Mouse (Mus musculus): ENCODE measurements at regions not wholly inside any gene's neighbourhood (a gene's known extent, or its start where the extent isn't known, plus 50 kb on each side); places are given as distances from the start of the nearest gene placed in this dataset.

DNA sequence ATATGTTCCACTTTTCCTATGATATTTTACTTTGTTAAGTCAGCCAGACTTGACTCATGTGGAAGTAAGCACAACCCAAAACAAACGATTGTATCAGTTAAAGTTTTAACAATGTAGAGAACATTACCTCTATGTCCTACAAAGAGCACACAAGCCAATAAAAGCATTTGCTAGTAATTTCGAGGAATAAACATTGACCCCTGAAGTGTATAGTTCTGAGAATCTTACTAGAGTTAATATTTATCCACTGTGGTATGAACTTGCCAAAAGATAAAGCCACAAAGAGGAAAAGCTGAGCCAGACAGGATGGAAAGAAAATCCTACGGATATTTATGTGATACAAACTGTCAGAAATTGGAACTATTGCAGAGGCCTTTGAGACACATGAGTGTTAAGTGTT lies 161.5 kb upstream of the Mbnl1 start:
- no peak for DNase-seq (ENCODE audit: low spot score)

DNA sequence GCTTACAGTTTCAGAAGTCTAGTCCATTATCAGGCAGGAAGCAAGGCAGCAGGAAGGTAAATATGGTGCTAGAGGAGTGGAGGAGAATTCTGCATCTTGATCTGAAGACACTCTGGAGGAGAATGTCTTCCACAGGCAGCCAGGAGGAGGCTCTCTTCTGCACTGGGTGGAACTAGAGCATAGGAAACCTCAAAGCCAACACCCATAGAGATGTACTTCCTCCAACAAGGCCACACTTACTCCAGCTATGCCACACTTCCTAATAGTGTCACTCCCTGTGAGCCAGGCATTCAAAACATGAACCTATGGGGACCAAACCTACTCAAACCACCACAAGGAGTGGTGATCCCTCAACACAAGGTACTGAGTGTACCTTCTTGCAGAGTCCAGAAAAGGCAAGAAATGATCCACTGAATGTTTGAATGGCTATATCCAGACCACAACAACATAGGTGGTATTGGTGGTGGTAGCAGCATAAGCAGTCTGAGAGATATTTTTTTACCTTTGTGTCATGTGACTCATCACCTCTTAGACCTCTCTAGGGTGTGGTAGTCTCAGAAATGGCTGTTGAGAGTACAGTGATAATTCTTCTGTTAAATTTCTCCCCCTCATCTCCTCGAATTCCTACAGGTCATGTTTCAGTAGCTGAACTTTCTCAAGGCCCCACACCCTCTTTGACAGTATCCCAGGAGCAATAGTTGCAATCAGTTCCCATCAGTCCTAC lies 152.3 kb upstream of the Mbnl1 start:
- no peak for DNase-seq (ENCODE audit: low spot score)

DNA sequence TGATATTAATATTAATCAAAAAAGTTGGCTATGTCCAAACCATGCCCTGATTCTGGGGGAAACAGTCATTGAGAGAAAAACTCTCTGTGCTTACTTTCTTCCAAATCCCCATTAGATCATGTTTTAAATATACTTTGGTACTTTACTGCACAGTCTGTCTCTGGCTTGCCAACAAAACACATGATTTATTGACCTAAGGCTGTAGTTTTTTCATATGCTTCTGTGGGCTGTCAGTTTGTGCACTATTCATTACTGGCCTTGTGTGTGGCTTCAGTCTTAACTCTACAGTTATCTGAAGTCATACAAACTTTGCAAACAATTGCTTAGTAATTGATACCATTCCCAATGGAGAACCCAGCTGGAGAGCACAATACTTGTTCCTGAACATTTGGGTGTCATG lies 149.1 kb upstream of the Mbnl1 start:
- DNase-seq (ENCODE audit: low spot score), result no peak

DNA sequence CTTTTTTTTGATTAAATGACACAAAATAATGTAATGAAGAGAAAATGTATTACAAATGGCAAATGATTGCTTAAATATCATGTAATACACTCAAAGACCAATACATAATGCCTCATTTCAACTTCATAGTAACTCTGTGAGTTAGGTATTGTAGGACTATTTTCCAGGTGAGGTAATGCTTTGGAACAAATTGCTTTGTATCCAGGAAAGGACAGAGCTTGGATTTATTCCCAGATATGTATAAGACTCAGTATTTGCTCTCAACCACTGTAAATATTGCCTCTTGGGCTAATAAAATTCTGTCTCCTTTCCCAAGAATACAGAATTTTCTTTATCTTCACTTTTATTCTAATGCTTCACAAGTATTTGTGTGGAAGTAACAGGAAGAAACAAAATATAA lies 148.2 kb upstream of the Mbnl1 start:
- no peak for DNase-seq (ENCODE audit: low spot score)

DNA sequence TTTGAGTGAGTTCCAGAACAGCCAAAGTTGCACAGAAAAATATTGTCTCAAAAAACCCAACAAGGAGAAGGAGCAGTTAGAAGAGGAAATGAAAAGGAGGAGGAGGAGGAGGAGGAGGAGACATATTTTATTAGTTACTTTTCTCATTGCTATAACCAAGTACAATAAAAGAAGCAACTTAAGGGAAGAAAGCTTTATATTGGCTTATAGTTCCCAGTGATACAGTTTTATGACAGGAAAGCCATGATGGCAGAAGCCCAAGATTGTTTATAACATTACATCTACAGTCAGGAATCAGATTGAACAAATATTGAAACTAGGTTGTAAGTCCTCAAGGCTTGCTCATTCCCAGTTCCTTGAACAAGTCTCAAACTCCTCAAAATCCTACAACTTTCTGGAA lies 147.7 kb upstream of the Mbnl1 start:
- no peak for DNase-seq (ENCODE audit: low spot score)

DNA sequence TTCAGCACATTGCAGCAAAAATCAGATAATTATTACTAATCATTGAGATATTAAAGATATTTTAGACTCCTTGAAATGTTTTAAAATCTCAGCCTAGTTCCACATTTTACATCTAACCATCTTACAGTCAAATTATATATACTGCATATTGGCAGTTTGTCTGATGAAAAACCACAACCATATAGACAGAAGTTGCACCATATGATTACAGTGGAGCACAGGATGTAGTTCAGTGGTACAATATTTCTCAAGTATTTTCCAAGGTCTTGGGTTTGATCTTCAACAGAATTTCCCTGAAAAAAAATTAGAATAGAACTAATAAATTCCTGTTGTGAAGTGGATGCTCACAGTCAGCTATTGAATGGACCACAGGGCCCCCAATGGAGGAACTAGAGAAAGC lies 140.2 kb upstream of the Mbnl1 start:
- DNase-seq (ENCODE audit: low spot score), result no peak

DNA sequence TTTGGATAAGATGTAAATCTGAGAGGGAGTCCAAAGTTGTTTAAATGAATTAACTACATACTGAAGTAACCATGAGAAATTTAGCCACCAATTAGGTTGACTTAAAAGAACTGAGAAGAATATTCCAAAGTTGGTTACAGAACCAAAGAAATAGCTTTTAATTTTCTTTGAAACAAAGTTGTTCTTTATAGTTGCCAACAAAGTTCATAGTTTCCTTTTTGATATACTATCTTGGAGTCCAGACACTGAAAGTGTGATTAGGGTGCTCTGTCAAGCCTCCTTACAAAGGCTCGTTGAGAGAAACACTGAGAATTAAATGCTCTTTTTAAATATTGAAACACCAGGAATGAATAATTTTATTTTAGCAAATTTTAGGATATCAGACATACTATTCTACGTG lies 139.0 kb upstream of the Mbnl1 start:
- DNase-seq (ENCODE audit: low spot score), result no peak

DNA sequence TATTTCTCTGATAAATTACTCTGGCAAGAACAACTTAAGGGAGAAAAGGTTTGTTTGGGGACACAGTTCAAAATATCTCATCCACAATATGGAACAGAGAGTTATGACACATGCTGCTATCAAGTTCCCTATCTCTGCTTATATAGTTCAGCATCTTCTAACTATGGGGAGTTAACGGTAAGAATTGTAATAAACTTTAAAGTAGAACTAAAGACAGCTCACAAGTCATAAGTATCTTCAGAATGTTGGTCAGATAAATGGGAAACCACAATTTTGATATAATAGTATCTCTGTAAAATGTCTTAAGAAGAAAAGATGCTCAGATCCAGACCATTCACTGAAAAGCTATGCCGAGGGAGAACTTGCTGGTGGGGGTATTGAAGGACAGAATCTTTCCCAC lies 138.5 kb upstream of the Mbnl1 start:
- DNase-seq (ENCODE audit: low spot score), result no peak

DNA sequence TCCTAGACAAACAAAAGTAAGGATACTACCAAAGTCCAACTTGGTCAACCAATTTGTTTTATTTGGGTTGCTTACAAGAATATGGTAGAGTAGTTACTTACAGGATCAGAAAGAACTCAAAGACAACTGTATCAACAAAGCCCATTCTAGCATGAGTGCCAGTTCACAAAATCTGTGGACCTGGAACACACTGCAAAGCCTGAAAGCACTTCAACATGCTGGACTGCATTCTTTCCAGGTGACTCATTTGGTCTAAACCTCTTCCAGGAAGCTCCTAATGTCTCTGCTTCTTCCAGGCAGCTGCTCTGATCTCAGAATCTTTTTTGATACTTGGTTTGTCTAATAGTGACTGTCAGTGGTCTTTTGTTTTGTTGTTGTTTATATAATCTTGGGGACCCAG lies 126.2 kb upstream of the Mbnl1 start:
- no peak for DNase-seq (ENCODE audit: low spot score)

DNA sequence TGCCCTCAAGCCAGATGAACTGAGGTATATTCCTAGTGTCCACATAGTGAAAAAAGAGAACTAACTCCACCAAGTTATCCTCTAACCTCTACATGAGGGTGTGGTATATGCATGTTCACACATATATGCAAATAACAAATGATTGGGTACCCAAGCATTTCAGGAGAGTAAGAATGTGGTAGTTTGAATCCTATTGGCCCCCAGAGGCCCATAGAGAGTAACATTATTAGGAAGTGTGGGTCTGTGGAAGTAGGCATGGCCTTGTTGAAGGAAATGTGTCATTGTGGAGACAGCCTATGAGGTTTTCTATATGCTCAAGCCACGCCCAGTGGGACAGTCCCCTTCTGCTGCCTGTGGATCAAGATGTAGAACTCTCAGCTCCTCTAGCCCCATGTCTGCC lies 125.6 kb upstream of the Mbnl1 start:
- DNase-seq (ENCODE audit: low spot score), result no peak

DNA sequence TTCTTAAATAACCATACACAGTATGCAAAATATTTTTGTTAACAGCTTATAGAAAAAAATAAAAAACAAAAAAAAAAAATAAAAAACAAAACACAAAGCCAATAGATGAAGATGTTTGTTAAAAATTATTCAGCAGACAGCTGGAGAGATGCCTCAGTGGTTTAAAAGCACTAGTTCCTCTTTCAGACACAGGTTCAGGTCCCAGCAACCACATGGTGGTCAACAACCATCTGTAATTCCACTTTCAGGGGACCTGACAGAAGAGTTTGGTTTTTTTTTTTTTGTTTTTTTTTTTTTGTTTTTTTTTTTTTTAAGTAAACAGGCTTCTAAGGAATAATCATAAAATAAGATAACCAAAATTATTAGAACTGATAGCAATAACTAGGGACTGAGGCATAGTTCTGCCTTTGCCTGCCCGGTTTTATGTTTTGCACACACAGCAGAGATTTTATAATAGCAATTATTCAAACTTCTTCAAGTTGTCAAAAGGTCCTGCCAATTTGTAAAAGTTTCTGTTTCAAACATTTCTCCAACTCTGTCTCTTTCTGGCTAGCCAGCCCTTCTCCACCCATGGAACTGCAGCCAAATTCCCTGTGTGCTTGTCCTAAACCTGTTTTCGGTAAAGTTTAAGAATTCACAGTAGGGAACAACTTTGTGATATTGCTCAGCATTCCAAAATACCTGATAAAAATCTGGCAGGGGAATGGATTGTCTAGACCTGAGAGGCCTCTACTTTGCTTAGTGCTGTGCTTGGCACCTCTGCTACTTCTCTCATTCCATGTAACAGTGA lies 101.3 kb upstream of the Mbnl1 start:
- DNase-seq (ENCODE audit: low spot score), result no peak

DNA sequence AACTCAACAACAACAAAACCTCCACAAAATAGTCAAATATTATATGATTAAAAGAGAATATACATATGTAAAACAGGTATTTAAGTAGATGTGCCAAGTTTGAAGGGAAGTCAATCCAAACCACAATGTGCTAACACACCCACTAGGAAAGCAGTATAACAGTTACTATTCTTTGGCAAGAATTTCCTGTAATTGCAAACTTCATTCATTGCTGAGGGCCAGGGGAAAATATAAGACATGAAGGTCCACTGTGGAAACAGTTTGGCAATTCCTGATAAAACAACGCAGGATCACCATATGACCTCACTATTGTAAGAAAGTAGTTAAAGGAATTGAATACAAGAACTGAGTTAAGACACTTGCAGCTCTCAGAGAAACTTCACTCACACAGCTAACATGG lies 99.0 kb upstream of the Mbnl1 start:
- DNase-seq (ENCODE audit: low spot score), result no peak

DNA sequence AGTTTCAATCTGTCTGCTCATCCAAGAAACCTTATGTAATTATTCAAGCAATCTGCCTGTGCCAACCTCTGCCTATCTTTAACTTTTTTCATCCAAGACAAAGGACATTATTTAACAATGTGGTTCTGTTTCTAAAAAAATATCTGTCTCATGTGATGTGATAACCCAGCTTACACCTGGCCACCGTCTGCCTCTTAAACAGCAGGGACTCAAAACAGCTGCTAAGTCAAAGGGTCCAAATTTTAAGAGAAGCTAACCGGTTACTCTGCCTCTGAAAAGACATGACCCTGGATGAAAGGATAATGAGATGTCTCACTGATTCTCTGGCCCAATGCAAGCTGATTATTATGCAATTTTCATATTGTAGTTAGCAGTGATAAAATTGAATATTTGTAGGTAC lies 84.0 kb upstream of the Mbnl1 start:
- DNase-seq (ENCODE audit: low spot score), result no peak

DNA sequence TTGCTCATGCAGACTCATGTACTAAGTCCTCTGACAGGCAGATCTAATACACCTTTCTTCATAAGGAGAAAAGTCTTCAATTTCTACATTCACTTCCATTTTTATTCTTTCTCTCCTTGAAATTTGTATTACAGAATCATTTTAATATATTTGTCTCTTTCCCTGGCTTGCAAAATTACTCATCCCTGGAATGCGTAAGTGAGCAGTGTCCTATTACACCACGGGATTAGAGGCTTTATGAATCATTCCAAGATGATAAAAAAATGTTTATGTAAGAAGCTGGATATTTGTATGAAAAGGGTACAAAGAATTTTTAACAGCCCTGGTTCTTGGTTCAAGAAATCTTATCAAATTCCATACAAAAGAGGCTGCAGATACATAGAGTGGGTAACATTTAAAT lies 83.6 kb upstream of the Mbnl1 start:
- no peak for DNase-seq (ENCODE audit: low spot score)

DNA sequence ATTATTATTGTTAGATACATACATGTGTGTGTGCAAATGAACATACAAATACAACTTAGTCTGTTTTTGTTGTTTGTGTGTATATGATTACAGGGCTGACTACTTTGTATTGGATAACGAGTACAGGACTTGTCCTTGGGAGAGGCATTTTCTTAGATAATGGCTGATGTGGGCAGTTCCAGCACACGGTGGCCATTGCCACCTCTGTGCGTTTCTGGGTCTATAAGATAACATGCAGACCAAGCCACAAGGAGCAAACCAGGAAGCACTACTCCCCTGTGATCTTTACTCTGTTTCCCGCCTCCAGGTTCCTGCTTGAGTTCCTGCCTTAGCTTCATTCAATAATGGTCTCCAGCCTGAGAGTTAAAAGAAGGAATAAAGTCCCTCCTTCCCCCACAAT lies 77.3 kb upstream of the Mbnl1 start:
- DNase-seq (ENCODE audit: low spot score), result no peak

DNA sequence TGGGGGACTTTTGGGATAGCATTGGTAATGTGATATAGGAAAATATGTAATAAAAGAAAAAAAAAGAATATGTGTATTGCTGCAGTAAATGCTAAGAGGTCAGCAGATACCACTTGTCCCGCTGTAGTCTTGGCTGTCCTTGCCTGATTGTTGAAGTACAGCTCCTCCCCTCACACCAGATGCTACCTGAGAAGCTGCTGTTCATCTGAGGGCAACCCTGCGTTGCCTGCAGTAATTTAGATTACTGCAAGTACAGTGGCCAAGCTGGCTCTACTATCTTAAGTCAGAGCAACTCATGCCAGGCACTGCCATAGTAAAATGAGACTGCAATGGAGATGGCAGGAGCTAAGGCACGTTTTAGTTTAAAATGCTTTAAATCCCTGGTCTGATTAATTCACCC lies 75.7 kb upstream of the Mbnl1 start:
- no peak for DNase-seq (ENCODE audit: low spot score)

DNA sequence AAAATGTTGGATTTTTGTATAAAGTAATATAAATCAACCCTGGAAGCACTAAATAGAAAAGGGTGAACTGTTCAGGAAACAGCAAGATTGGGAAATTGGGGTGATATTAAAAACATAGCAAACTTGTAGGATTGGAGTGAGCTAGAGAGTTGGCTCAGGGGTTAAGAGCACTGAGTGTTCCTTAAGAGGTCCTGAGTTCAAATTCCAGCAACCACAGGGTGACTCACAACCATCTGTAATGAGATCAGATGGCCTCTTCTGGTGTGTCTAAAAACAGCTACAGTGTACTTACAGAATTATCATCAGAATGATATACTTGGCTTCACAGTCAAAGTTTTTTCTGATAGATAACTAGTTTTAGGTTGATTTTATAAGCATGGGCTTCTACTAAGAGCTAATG lies 73.8 kb upstream of the Mbnl1 start:
- no peak for DNase-seq (ENCODE audit: low spot score)

DNA sequence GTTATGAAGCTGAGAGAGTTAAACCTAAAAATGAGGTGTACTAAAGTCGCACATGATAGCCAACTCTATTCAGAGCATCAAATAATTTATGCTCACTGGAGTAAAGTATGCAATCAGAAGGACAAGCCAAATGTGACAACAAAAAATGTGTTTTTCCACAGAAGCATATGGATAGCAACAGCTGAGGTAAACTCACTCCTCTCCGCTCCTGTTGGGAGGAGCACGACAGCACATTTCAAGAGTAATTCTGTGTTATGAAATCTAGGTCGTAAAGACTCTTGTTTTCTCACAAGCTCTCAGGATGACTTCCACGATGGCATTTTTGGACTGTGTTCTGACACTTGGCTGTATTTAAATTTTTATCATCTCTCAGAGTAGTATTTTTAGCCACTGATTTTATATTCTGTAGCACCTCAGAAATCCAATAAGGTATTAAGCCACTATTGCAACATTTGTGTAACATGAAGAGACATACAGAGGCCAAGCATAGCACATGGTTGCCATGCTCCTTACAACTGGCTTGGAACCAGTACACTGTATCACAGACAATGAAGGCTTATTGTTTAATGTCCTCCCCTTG lies 70.3 kb upstream of the Mbnl1 start:
- no peak for DNase-seq (ENCODE audit: low spot score)

DNA sequence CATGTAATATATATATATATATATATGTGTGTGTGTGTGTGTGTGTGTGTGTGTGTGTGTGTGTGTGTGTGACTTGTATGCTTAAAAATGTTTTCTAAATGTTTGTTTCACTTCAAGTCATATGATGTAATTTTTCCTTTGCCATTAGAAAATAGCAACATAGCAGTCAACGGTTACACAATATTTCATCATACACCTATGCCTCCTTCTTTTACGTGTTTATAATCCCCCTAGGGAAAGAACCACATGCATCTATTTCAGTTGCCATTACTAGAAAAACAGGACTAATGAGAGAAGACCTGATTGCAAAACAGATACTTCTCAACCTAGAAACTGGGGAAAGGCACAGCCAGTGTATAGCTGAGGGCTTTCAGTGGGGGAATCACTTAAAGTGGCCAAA lies 65.2 kb upstream of the Mbnl1 start:
- DNase-seq (ENCODE audit: low spot score), result no peak

DNA sequence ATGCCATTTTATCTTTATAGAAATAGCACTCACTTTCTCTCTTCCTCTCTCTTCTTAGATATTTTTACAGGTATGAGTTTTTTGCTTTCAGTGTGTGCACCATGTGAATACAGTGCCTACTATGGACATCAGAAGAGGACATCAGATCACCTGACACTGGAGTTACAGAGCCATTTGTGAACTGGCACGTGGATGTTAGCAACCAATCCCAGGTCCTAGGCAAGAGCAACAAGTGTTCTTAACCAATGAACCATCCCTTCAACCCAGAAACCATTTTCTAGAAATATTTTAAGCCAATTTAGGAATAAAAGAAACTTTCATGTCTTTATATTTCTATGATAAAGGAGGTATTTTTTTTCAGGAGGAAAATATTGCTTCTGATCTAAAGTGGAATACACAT lies 64.7 kb upstream of the Mbnl1 start:
- no peak for DNase-seq (ENCODE audit: low spot score)

DNA sequence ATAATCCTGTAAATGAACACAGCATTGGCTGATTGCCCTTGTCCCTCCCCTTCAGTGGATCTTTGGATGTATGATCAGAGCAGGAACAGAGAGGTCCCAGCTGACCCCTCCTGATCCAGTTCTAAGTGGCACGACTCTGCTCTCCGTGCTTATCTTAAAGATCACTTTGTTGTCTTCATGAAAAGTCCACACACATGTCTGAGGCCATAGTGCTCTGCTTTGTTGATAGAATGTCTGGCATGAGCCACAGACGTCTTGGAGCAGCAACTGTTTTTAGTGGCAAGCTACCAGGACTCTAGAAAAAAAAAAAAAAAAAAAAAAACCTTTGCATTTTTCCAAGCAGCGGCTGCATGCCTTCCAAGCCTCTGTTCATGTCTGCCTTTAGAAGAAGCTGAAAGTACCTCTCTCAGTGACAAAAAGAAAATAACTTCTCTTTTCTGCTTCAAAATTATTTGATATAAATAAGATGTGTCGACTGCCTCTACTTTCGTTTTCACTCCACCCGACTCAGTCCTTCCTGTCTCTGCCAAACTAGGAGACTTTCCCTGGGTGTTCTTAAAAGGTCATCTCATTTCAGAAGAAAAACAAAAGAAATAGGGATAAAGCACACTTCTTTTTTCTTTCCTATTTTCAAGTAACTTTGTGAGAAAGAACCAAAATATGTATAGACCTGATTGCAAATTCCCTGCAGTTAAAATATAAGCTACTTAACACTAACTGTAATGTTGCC lies 63.9 kb upstream of the Mbnl1 start:
- DNase-seq (ENCODE audit: low spot score), result peak; percentile 26

DNA sequence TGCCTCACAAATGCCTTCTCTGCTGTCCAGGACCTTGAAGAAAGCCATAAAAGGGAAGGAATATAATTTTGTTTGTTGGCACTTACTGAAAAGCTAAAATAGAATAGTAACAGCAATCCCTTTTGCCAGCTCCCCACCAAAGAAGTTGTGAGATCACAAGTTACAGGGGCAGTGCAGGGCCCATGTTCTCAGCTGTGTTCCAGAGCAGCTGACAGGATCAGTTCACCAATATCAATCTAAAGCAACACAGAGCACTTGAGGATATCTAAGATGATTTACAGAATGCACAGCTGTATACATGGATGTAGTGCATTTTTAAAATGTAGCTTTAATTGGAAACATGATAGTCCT lies 63.4 kb upstream of the Mbnl1 start:
- no peak for DNase-seq (ENCODE audit: low spot score)

DNA sequence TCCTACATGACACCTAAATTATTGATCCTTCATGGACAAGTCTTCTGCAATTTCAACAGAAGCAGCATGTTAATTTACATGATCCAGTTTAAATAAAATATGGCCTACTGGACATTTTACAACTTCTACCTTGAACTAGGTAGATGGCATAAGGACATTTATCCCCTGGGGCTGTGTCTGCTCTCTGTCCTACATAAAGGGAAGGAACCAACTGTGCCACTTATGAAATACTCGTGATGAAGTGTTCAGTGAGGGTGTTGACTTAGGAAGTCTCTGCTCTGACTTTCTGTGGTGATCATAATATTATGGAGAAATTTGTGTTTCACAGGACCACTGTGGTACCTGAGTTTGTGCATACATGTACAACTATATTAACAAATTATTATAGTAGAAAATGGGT lies 60.9 kb upstream of the Mbnl1 start:
- no peak for DNase-seq (ENCODE audit: low spot score)
